Mouse (Mus musculus) kidney, embryonic 14.5 days (tissue): ENCODE measurements around the gene Cubn. TPM values are rescaled to one million over a fixed set of nuclear protein-coding genes. Genes with fewer than 3 reads are reported as not detected.

Experiments
- ATAC-seq: fragments of 200-750 bp; cut with Nextera tagmentation; 2 replicates; pipeline ENCODE4 v1.8.0; 2017; ENCODE audit warnings: moderate number of reproducible peaks, mild to moderate bottlenecking, moderate TSS enrichment, moderate library complexity; ENCODE audit not compliant: low FRiP score, low TSS enrichment
- H3K27ac ChIP-seq: fragments of 300-500 bp; sonication (generic); 2 replicates; pipeline ENCODE4 v1.5.1; 2014; ENCODE audit warnings: low read depth, mild to moderate bottlenecking, low read length, moderate library complexity, mixed read lengths
- H3K27me3 ChIP-seq: fragments of 300-500 bp; sonication (generic); 2 replicates; pipeline ENCODE4 v1.6.1; 2014; ENCODE audit warnings: mild to moderate bottlenecking, low read length; ENCODE audit not compliant: control insufficient read depth, insufficient read depth
- H3K36me3 ChIP-seq: fragments of 300-500 bp; sonication (generic); 2 replicates; pipeline ENCODE4 v1.6.1; 2014; ENCODE audit warnings: low read length, mixed read lengths; ENCODE audit not compliant: control insufficient read depth, insufficient read depth
- H3K4me1 ChIP-seq: fragments of 300-500 bp; sonication (generic); 2 replicates; pipeline ENCODE4 v1.6.1; 2014; ENCODE audit warnings: low read length, mixed read lengths; ENCODE audit not compliant: control insufficient read depth, insufficient read depth
- H3K4me2 ChIP-seq: fragments of 300-500 bp; sonication (generic); replicated peaks from 2 replicates; pipeline ENCODE4 v1.6.1; 2014; ENCODE audit warnings: low read depth, mild to moderate bottlenecking, low read length
- H3K4me3 ChIP-seq: fragments of 300-500 bp; sonication (generic); 2 replicates; pipeline ENCODE4 v1.5.1; 2014; ENCODE audit warnings: mild to moderate bottlenecking, low read length
- H3K9ac ChIP-seq: fragments of 300-500 bp; sonication (generic); 2 replicates; pipeline ENCODE4 v1.6.1; 2014; ENCODE audit warnings: low read depth, mild to moderate bottlenecking, low read length, moderate library complexity
- H3K9me3 ChIP-seq: fragments of 300-500 bp; sonication (generic); 2 replicates; pipeline ENCODE4 v1.6.1; 2016; ENCODE audit warnings: low read length; ENCODE audit not compliant: control insufficient read depth
- WGBS: fragments of 180-500 bp; shearing (Covaris S2); extraction: QIAGEN DNeasy Blood & Tissue Kit; methylation state at CpG from one replicate; pipeline ENCODE4 v1.1.7; 2014; 5-methylcytosine and 5-hydroxymethylcytosine counted together
- polyA plus RNA-seq: library from polyadenylated mRNA; unstranded; fragments of >200 nt; fragmentation: Nextera tagmentation; extraction: Ambion mirVana; gene quantifications from 2 replicates; pipeline ENCODE4 v1.2.1, GENCODE M21; 2014

Cubn gene
- polyA plus RNA-seq, 1 experiment from 2014 or later: 3.1 TPM

- H3K9me3 ChIP-seq: no peaks in the 10 kb centered on the region
- no peaks in the 10 kb centered on the region for H3K36me3 ChIP-seq
- H3K27ac ChIP-seq: no peak overlapping the region
- no peak overlapping the region for H3K4me3 ChIP-seq
- no peaks in the 10 kb centered on the region for H3K27me3 ChIP-seq
- 43% methylated on average over 3 of the region's 3 CpGs for WGBS
- H3K4me2 ChIP-seq: no peak overlapping the region
- no peaks in the 10 kb centered on the region for H3K4me1 ChIP-seq
- no peak overlapping the region for H3K9ac ChIP-seq
- peak; percentile 68; the same call in 1 of the 2 replicates for ATAC-seq
These were observed 192.6 kb downstream of the Cubn start for GRCm38 (mm10) chr2:13299031-13299430.

DNA sequence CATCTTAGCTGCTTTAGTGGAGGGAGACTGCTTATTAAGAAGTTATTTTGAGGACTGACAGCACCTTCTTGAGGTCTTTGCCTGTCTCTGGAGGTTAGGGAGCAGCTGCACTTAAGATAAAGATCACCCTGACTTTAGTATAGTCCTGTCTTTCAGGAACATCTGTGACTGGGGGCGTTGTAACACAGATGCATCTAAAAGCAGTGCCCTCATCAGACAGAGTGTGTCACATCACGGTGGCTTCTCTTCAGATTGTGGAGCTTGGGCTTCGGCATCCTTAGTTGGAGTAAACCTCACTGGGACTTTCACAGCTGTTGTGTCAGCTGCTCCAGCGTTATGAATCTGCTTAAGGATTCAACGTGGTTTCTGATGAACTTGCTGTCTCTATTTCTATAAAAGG is 193.9 kb downstream of the Cubn start:
- H3K4me3 ChIP-seq: no peak overlapping the region
- H3K27me3 ChIP-seq: no peaks in the 10 kb centered on the region
- ATAC-seq: no peak
- WGBS: 56% methylated on average over 5 of the region's 5 CpGs
- H3K9me3 ChIP-seq: no peaks in the 10 kb centered on the region
- no peak overlapping the region for H3K9ac ChIP-seq
- H3K36me3 ChIP-seq: no peaks in the 10 kb centered on the region
- no peak overlapping the region for H3K4me2 ChIP-seq
- no peak overlapping the region for H3K27ac ChIP-seq
- no peaks in the 10 kb centered on the region for H3K4me1 ChIP-seq

DNA sequence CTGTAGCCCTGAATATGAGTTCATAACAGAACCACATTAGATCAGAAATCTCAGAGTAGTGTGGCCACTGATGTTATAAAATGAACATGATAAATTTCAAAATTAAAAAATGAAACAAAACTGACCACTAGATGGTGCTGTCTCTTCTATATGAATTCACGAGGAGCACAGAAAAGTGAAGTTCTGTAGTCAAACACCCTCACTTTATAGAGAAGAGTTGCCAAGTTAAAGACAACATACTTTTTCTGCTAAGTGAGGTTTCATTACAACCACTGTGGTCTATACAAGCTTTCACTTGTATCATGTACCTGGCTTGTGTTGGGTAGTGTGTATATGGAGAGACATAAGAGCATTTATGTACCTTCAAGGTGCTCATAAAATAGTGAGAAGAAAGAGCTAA is 201.0 kb downstream of the Cubn start:
- Histone ChIP-seq H3K4me2 (no peak overlapping the region), H3K4me3 (no peak overlapping the region), H3K4me1 (no peaks in the 10 kb centered on the region), H3K36me3 (no peaks in the 10 kb centered on the region), H3K9me3 (no peaks in the 10 kb centered on the region), H3K9ac (no peak overlapping the region), H3K27me3 (no peaks in the 10 kb centered on the region), H3K27ac (no peak overlapping the region)
- ATAC-seq: no peak; the same call in 1 of the 2 replicates
- 0% methylated on average over 1 of the region's 1 CpGs for WGBS

- H3K9me3 ChIP-seq: no peaks in the 10 kb centered on the region
- no peak overlapping the region for H3K9ac ChIP-seq
- no peak overlapping the region for H3K27ac ChIP-seq
- H3K4me1 ChIP-seq: no peaks in the 10 kb centered on the region
- H3K27me3 ChIP-seq: no peaks in the 10 kb centered on the region
- no peak overlapping the region for H3K4me2 ChIP-seq
- H3K4me3 ChIP-seq: no peak overlapping the region
- H3K36me3 ChIP-seq: no peaks in the 10 kb centered on the region
- ATAC-seq: no peak
- WGBS: 75% methylated on average over 3 of the region's 3 CpGs
These were observed 201.5 kb downstream of the Cubn start for GRCm38 (mm10) chr2:13290070-13290469.

DNA sequence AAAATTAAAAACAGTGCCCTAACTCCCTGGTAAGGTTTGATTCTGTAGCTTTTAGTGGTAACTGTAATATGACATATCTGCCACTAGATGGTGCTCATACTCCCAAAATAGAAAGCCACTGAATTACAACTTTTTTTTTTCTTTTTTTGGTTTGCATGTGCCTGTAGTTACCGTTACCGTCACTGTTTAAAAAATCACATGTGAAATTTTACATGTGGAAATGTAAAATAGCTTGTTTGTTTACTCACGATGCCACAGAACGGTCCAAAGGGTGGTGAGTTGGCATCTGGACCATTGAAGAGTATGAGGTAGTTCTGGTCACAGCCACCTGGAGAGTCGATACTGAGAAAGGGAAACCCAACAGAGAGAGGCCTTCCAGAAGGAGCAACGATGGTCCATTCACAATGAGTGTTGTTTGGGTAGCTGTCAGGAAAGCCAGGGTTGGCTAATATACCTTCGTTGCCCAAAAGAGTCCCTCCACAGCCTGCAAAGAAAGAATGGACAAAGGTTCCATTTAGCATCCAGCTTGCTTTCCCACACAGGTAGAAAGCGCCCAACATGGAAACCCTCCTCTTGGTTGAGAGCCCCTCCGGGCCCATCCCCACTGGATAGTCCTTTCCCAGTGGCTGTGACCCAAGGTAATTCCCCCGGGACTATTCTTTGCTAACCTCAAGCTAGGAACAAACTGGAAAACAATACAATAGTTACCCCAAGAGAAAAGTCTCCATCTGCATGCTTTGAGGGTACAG is 213.3 kb downstream of the Cubn start:
- Histone ChIP-seq H3K4me3 (no peak overlapping the region), H3K9me3 (no peaks in the 10 kb centered on the region), H3K4me2 (no peak overlapping the region), H3K27me3 (no peaks in the 10 kb centered on the region), H3K4me1 (no peaks in the 10 kb centered on the region), H3K36me3 (no peaks in the 10 kb centered on the region), H3K9ac (no peak overlapping the region), H3K27ac (no peak overlapping the region)
- ATAC-seq: peak; percentile 53; the same call in 1 of the 2 replicates
- WGBS: 54% methylated on average over 10 of the region's 10 CpGs

DNA sequence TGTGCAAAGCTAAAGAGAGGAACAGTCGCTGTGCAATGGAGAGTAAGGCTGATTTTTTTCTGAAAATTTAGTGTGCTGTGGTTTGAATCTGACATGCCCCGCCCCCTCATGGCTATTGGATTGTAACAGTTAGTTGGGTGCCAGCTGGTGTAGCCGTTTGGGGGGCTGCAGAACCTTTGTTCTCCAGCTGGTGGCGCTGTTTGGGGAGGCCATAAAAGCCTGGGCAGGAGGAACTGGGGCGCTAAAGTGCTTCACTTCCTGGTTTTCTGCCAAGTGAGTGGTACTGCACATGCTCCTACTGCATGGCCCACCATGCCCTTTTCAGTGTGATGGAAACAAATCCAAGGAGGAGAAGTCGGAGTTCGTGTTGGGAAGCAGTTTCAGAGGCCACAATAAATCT is 215.7 kb downstream of the Cubn start:
- no peak overlapping the region for H3K9ac ChIP-seq
- 52% methylated on average over 7 of the region's 7 CpGs for WGBS
- no peaks in the 10 kb centered on the region for H3K27me3 ChIP-seq
- no peaks in the 10 kb centered on the region for H3K9me3 ChIP-seq
- no peak overlapping the region for H3K4me2 ChIP-seq
- no peak for ATAC-seq
- H3K4me3 ChIP-seq: no peak overlapping the region
- H3K4me1 ChIP-seq: no peaks in the 10 kb centered on the region
- H3K27ac ChIP-seq: no peak overlapping the region
- H3K36me3 ChIP-seq: no peaks in the 10 kb centered on the region

- Histone ChIP-seq H3K36me3 (peaks cover 3% of the 10 kb centered on the region; the same call in 1 of the 2 replicates), H3K4me1 (peaks cover 4% of the 10 kb centered on the region; the same call in 1 of the 2 replicates), H3K4me3 (peak within 1 kb of the TSS; percentile 65), H3K27me3 (no peaks in the 10 kb centered on the region), H3K4me2 (peak within 1 kb of the TSS; percentile 79), H3K9me3 (no peaks in the 10 kb centered on the region), H3K27ac (peak within 1 kb of the TSS; percentile 24; the same call in 1 of the 2 replicates), H3K9ac (peak within 1 kb of the TSS; percentile 72)
- WGBS: 1% methylated on average over 37 of the region's 37 CpGs
- peak; percentile 100 for ATAC-seq
These were observed 220.3 kb downstream of the Cubn start, which contains the start of gene Rsu1 for GRCm38 (mm10) chr2:13271165-13271957. Gene Rsu1, minus strand, starts transcription at chr2:13271415.

GRCm38 (mm10) chr2:13270736-13271135 is 220.9 kb downstream of the Cubn start:
- H3K9ac ChIP-seq: peak overlapping the region; percentile 72
- 34% methylated on average over 8 of the region's 8 CpGs for WGBS
- no peaks in the 10 kb centered on the region for H3K27me3 ChIP-seq
- peaks cover 3% of the 10 kb centered on the region; the same call in 1 of the 2 replicates for H3K36me3 ChIP-seq
- peak overlapping the region; percentile 24; the same call in 1 of the 2 replicates for H3K27ac ChIP-seq
- H3K4me3 ChIP-seq: peak overlapping the region; percentile 65
- H3K4me2 ChIP-seq: peak overlapping the region; percentile 79
- no peaks in the 10 kb centered on the region for H3K9me3 ChIP-seq
- H3K4me1 ChIP-seq: peaks cover 4% of the 10 kb centered on the region; the same call in 1 of the 2 replicates
- no peak; the same call in 1 of the 2 replicates for ATAC-seq
